Mouse (Mus musculus) lung, adult 2 months (tissue): ENCODE data around the gene Chid1. TPM values are rescaled to one million over a fixed set of nuclear protein-coding genes. Genes with fewer than 3 reads are reported as not detected.

Experiments
- DNase-seq: peaks from one replicate; pipeline ENCODE4 v3.0.0; 2022
- H3K4me1 ChIP-seq: fragments of 200-500 bp; 2 replicates; pipeline ENCODE4 v1.6.1; 2011; ENCODE audit warnings: low read length; ENCODE audit not compliant: control insufficient read depth, insufficient read depth
- H3K4me3 ChIP-seq: fragments of 200-500 bp; replicated peaks from 2 replicates; pipeline ENCODE3; 2011; ENCODE audit warnings: low read depth, mild to moderate bottlenecking, control low read depth, low read length; ENCODE audit errors: extremely low read depth
- CTCF ChIP-seq: fragments of 200-500 bp; IDR thresholded peaks from 2 replicates; pipeline ENCODE4 v1.5.1; 2011; ENCODE audit warnings: mild to moderate bottlenecking, low read length, control low read depth; ENCODE audit not compliant: insufficient read depth
- POLR2A ChIP-seq: fragments of 200-500 bp; IDR thresholded peaks from 2 replicates; pipeline ENCODE4 v1.6.1; 2011; ENCODE audit warnings: low read depth, mild to moderate bottlenecking, control low read depth, low read length, borderline replicate concordance; ENCODE audit errors: extremely low read depth
- WGBS: fragments of 180-500 bp; shearing (Covaris S2); methylation state at CpG from one replicate; pipeline ENCODE4 v1.1.7; 2018; 5-methylcytosine and 5-hydroxymethylcytosine counted together
- polyA plus RNA-seq: library from polyadenylated mRNA; depleted of rRNA; stranded (reverse); fragments of >200 nt; gene quantifications from 2 replicates; pipeline ENCODE4 v1.2.3, GENCODE M21; 2012; rRNA removed

Chid1 gene
- 19.6 and 20.4 TPM in 2 replicates for polyA plus RNA-seq

DNA sequence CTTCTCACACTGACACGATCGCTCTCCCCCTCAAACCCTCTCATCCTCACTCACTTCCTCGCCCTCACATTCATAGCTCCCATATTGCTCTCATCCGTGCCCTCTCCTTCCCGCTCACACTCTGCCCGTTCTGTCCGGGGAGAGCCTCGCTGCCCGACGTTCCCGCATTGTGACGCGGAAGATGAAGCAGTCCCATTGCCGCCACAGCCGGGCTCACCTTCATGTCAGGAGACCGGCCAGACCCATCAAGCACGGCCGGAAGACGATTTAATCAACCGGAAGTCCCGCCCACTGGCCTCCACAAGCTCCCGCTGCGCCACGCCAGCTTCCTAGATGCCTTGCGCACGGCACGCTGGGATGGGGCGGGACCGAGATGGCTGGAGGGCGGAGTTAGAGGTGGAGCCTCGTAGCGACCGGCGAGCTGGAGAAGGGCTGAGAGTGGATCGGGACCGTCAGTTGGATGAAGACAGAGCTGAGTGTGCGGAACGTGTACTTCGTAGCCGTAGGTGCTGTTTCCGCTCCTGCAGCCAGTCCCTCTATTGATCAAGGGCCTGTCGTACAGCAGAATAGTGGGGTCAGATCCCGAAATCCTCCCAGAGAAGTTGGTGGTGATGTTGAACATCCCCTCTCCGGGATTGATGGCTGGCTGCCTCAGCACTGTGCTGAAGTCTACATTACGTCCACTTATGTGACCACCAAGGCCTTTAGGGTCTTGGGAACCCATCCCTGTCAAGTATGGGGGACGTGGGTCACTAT, at the start of gene Chid1:
Gene Chid1, minus strand, starts transcription at position 302 of the 756 bp plus-strand sequence.
- Histone ChIP-seq H3K4me1 (peaks cover 16% of the 10 kb centered on the region), H3K4me3 (peak within 1 kb of the TSS; percentile 96)
- TF ChIP-seq CTCF (no peak), POLR2A (peak; percentile 96)
- DNase-seq = peak; percentile 99
- under 1% methylated on average over 46 of the region's 46 CpGs for WGBS

DNA sequence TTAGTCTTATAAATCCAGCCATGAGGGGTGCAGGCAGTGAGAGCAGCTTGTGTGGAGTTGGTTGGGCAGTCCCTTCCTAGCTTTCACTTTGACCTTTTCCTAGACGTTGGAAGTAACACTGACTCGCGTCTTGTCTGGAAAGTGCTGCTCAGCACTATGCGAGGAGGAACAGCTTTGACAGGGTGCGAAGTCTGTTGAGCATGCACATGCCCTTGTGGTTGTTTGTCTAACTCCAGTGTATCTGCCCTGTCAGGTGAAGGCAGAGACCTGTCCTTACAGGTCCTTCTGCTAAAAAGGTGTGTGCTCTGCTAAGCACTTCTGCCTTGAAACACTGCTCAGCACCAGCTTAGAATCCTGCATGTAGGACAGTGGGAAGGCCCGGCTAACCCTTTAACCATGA, 49.2 kb upstream of the Chid1 start:
- no peak for TF ChIP-seq CTCF
- TF ChIP-seq POLR2A = no peak
- Histone ChIP-seq H3K4me3 (no peak overlapping the region), H3K4me1 (no peaks in the 10 kb centered on the region)
- DNase-seq = no peak
- 71% methylated on average over 6 of the region's 6 CpGs for WGBS

DNA sequence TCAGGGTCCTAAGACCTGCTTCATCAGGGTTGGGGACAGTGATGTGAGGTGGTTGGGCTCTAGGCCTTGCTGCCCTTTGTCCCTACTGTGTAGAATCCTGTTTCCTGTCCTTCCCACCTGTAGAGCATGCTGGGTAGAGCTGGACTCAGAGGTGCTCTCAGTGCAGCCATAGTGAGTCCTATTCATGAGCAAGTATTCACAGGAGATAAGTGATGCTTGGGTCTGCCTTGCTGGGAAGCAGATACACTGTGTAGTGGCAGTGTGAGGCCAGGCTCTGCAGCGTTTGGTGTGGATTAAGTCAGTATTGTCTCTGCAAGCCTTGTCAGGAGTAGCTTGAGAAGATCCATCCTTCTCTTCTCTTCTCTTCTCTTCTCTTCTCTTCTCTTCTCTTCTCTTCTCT, 46.2 kb upstream of the Chid1 start:
- WGBS = 89% methylated on average over 1 of the region's 1 CpGs
- Histone ChIP-seq H3K4me3 (no peak overlapping the region), H3K4me1 (no peaks in the 10 kb centered on the region; the same call in 1 of the 2 replicates)
- TF ChIP-seq POLR2A (no peak), CTCF (no peak)
- no peak for DNase-seq

DNA sequence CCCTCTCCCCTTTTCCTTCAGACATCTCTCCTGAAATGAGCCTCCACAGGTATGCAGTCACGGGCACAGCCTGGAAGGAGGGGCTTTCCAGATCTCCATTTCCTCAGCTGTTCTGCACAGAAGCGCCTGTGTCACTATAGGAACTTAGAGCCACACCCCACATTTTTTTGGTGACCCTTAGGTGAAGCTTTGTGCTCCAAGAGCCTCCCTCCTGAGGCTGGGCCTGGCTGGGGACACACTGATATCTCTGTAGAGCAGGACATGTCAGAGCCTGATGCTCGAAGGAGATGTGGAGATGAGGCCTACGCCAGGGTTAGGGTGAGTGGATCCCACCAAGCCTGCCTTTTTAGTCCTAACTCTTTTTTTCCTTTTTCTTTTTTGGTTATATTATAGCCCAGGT, 45.6 kb upstream of the Chid1 start:
- Histone ChIP-seq H3K4me3 (no peak overlapping the region), H3K4me1 (no peaks in the 10 kb centered on the region; the same call in 1 of the 2 replicates)
- TF ChIP-seq CTCF = no peak
- TF ChIP-seq POLR2A = no peak
- no peak for DNase-seq
- 62% methylated on average over 4 of the region's 4 CpGs for WGBS

DNA sequence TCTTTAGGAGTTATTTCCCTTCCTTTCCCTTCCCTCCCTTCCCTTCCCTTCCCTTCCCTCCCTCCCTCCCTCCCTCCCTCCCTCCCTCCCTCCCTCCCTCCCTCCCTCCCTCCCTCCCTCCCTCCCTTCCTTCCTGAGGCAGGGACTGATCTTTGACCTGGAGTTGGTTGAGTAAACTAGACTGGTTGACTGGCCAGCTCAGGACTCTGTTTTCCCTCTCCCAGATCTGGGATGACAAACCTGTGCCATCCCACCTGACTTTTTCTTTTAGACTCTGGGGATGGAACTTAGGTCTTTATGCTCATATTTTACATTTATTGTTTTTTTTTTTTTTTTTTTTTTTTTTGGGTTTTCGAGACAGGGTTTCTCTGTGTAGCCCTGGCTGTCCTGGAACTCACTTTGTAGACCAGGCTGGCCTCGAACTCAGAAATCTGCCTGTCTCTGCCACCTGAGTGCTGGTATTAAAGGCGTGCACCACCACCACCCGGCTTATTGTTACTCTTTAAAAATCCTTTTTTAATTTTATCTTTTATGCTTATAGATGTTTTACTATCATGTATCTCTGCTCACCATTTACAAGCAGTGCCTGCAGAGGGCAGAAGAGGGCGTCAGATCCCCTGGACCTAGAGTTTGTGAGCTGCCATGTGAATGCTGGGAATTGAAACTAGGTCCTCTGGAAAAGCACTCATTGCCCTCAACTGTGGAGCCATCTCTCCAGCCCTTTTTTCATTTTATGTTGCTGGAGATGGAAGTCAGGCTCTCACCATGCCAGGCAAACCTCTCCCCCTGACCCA, 44.6 kb upstream of the Chid1 start:
- DNase-seq = no peak
- TF ChIP-seq CTCF = 0 out of 2 replicates have a peak, but pooled peaks have one; percentile 16
- no peak for TF ChIP-seq POLR2A
- no peaks in the 10 kb centered on the region; the same call in 1 of the 2 replicates for H3K4me1 ChIP-seq
- 89% methylated on average over 5 of the region's 5 CpGs for WGBS
- no peak overlapping the region for H3K4me3 ChIP-seq

DNA sequence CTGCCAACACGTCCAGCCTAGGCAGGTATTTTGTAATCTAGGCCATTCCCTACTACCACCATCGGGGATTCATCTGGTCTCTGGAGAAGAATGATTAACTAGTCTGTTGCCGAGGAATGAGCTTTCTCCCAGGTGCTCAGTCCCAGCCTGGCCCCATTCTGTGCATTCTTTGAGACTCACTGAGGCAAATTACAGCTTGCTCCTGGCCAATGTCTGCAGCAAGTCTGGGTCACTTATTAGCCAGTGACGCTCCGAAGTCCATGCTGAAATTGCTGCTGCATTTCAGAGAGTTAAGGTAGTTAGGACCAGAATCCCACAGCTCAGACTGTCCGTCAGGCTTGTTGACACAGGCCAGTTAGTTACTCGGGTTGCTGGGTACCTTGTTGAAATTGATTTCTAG, 41.7 kb upstream of the Chid1 start:
- 68% methylated on average over 7 of the region's 7 CpGs for WGBS
- TF ChIP-seq CTCF (no peak), POLR2A (no peak)
- peaks cover 4% of the 10 kb centered on the region; the same call in 1 of the 2 replicates for H3K4me1 ChIP-seq
- no peak overlapping the region for H3K4me3 ChIP-seq
- DNase-seq = no peak

DNA sequence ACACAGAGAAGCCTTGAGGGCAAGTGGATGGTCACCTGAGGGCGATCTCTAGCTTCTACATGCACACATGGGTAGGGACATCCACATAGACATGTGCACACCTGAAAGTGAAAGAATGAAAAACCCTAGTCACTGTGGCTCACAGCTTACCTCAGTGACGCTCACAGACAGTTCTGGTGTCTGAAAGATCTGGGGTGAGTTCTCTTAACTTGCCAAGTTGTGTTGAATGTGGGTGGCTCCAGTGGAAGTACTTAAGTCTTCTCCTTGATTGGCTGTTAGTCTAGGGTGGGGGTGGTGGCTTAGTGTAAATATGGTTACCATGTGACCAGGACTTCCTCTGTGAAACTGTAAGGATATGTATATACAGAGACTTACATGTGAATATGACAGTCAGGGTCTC, 39.3 kb upstream of the Chid1 start:
- peaks cover 8% of the 10 kb centered on the region; the same call in 1 of the 2 replicates for H3K4me1 ChIP-seq
- H3K4me3 ChIP-seq = no peak overlapping the region
- WGBS = 80% methylated on average over 2 of the region's 2 CpGs
- no peak for TF ChIP-seq CTCF
- no peak for TF ChIP-seq POLR2A
- no peak for DNase-seq

DNA sequence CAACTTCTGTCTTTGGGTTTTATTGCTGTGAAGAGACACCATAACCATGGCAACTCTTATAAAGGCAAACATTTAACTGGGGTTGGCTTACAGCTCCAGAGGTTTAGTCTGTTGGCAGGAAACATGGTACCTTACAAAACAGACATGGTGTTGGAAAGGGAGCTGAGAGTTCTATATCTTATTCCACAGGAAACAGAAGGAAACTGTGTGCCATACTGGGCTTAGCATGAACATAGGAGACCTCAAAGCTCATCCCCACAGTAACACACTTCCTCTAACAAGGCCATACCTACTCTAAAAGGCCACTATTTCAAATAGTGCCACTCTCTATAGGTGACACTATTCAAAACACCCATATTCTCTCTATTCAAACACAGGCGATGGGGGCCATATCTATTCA, 38.9 kb upstream of the Chid1 start:
- 97% methylated on average over 1 of the region's 1 CpGs for WGBS
- H3K4me1 ChIP-seq = peaks cover 8% of the 10 kb centered on the region; the same call in 1 of the 2 replicates
- DNase-seq = no peak
- TF ChIP-seq POLR2A (no peak), CTCF (no peak)
- no peak overlapping the region for H3K4me3 ChIP-seq

DNA sequence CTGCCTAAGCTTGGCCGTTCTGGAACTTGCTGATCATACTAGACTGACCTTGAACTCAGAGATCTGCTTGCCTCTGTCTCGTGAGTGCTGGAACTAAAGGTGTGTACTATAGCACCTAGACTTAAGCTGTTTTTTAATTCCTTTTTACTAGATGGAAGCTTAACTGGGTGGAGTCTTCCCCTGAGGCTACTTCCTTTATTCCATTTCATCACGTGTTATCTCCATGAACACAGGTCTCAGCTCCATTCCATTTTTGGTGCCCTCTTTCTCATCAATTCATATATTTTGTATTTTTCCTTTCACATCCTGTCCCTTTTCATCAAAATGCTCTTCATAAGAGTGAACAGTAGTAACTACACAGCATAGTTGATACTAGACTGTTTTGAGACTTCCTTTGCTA, 38.1 kb upstream of the Chid1 start:
- WGBS = 54% methylated on average over 3 of the region's 3 CpGs
- H3K4me3 ChIP-seq = no peak overlapping the region
- TF ChIP-seq CTCF = no peak
- TF ChIP-seq POLR2A = no peak
- DNase-seq = no peak
- H3K4me1 ChIP-seq = peaks cover 8% of the 10 kb centered on the region; the same call in 1 of the 2 replicates
